Comparison of ENCODE assay signal across 15 mouse cellular contexts in the genomic region with DNA sequence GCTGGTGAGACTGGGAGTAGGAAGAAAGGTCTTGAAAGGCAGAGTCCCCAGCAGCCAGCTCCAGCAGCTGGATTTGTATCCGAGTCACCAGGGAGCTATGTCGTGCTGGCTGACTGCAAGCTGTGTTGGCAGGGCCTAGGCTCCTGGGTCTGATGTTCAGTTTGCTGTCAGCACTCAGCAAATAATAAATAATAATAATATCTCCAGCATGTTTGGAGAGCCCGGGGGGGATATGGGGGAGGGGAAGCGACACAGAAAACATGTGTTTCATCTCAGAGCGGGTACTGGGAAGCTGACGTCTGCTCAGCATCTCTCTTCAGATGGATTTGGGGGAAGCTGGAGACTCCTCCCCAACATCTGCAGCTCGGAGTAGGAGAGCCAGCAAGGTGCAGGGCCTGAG. TPM values are rescaled to one million over a fixed set of nuclear protein-coding genes. Genes with fewer than 3 reads are reported as not detected.
DNase-seq lines count a peak whose midpoint lies in the region; ATAC-seq lines count a peak whose summit lies in the region.
"Had no signal": no experiment of that assay in that cellular context is flagged by ENCODE, and none has a peak within 500 bp of the region (broad histone marks: within the 10 kb centered on the region; RNA-seq: fewer than 3 reads in every experiment).

No protein-coding gene starts in this region.

- peak; percentile 42; the same call in 1 of the 2 replicates for ATAC-seq in embryonic facial prominence, embryonic 14.5 days (ENCODE audit: low read depth)
- ATAC-seq in limb, embryonic 15.5 days (ENCODE audit: insufficient number of reproducible peaks, low FRiP score, low TSS enrichment, low read depth): peak; percentile 12; the same call in 1 of the 2 replicates
- ATAC-seq: CD4-positive, CD25-positive, alpha-beta regulatory T cell, adult 4 months; Patski had no signal

- no peak overlapping the region for H3K9ac ChIP-seq in embryonic facial prominence, embryonic 14.5 days (ENCODE audit: low read depth, low read length)
- H3K9ac ChIP-seq in limb, embryonic 15.5 days: no peak overlapping the region
- H3K9ac ChIP-seq: neural tube, embryonic 15.5 days had no signal

- no peaks in the 10 kb centered on the region for H3K36me3 ChIP-seq in embryonic facial prominence, embryonic 14.5 days (ENCODE audit: control insufficient read depth, insufficient read depth, low read length)
- no peaks in the 10 kb centered on the region for H3K36me3 ChIP-seq in limb, embryonic 15.5 days
- H3K36me3 ChIP-seq: neural tube, embryonic 15.5 days had no signal

- intact Hi-C loops in heart, postnatal 14 days (cut with DNase I): no loop called here
- intact Hi-C loops in left cerebral cortex, postnatal 10 days (cut with DNase I): no loop called here

- H3K27me3 ChIP-seq in embryonic facial prominence, embryonic 14.5 days (replicated peaks; ENCODE audit: control insufficient read depth, insufficient read depth, low read length): peaks cover 18% of the 10 kb centered on the region
- H3K27me3 ChIP-seq in limb, embryonic 15.5 days: peaks cover 82% of the 10 kb centered on the region
- H3K27me3 ChIP-seq: Patski had no signal

- WGBS in embryonic facial prominence, embryonic 14.5 days: 17% methylated on average over 7 of the region's 7 CpGs
- WGBS in limb, embryonic 15.5 days: 31% methylated on average over 7 of the region's 7 CpGs

- peaks cover 4% of the 10 kb centered on the region; the same call in 1 of the 2 replicates for H3K4me1 ChIP-seq in embryonic facial prominence, embryonic 14.5 days (ENCODE audit: control insufficient read depth, insufficient read depth, low read length)
- H3K4me1 ChIP-seq in limb, embryonic 15.5 days: peaks cover 27% of the 10 kb centered on the region

- DNase-seq in heart, postnatal 14 days: peak; percentile 35 to 48
- no peak for DNase-seq in heart, adult 8-10 months (ENCODE audit: low spot score)
- DNase-seq in 3T3-L1 (ENCODE audit: low read depth, low spot score): peak; percentile 34
- peak; percentile 76 for DNase-seq in embryonic facial prominence, embryonic 14.5 days (ENCODE audit: low spot score)
- DNase-seq in Muller cell, postnatal 12 days (ENCODE audit: inconsistent ontology term): no peak
- no peak for DNase-seq in left cerebral cortex, postnatal 10 days (ENCODE audit: extremely low spot score in 1 of 2, low spot score in 2 of 2)
- no peak for DNase-seq in layer of hippocampus, adult 9-10 months (ENCODE audit: low spot score)
- DNase-seq: adrenal gland, adult 8-10 months; midbrain, embryonic 14.5 days had no signal

- H3K9me3 ChIP-seq in embryonic facial prominence, embryonic 14.5 days (ENCODE audit: control insufficient read depth, low read length): no peaks in the 10 kb centered on the region
- no peaks in the 10 kb centered on the region for H3K9me3 ChIP-seq in limb, embryonic 15.5 days
- H3K9me3 ChIP-seq: neural tube, embryonic 15.5 days had no signal

- H3K27ac ChIP-seq in embryonic facial prominence, embryonic 14.5 days (replicated peaks; ENCODE audit: low read depth, low read length): no peak overlapping the region
- no peak overlapping the region for H3K27ac ChIP-seq in limb, embryonic 15.5 days
- H3K27ac ChIP-seq: neural tube, embryonic 15.5 days had no signal

- H3K4me3 ChIP-seq in embryonic facial prominence, embryonic 14.5 days (ENCODE audit: low read depth, low read length): no peak overlapping the region
- no peak overlapping the region for H3K4me3 ChIP-seq in limb, embryonic 15.5 days
- H3K4me3 ChIP-seq: neural tube, embryonic 15.5 days had no signal

- no peak overlapping the region for H3K4me2 ChIP-seq in embryonic facial prominence, embryonic 14.5 days (ENCODE audit: low read depth, low read length)
- H3K4me2 ChIP-seq in limb, embryonic 15.5 days: no peak overlapping the region
- H3K4me2 ChIP-seq: neural tube, embryonic 15.5 days had no signal

RNA-seq across cellular contexts. Expression of gene Pitx1, which starts 19.8 kb away (rescaled TPM):
- total RNA-seq in heart, postnatal 14 days (2021): not detected
- not detected for total RNA-seq in heart, adult 8-10 months (2022)
- 39.7 and 44.9 TPM in 2 replicates for polyA plus RNA-seq in embryonic facial prominence, embryonic 14.5 days (2014; fragmentation: Nextera tagmentation; extraction: Ambion mirVana)
- polyA plus RNA-seq in limb, embryonic 15.5 days (2015; fragmentation: Nextera tagmentation; extraction: Ambion mirVana): 22.6 and 37.5 TPM in 2 replicates
- not detected for total RNA-seq in left cerebral cortex, postnatal 10 days (2021)
- total RNA-seq: adrenal gland, adult 8-10 months; common myeloid progenitor, adult 5-6 weeks; left cerebral cortex, adult 8-10 months had no signal
- polyA plus RNA-seq: CD4-positive, CD25-positive, alpha-beta regulatory T cell, adult 4 months; neural tube, embryonic 15.5 days; Patski had no signal

Comparison
In these comparisons a context has a peak if more than half of its experiments do, and no peak if none do; other contexts are left out.
1. DNase-seq: peak in heart, postnatal 14 days (2 of 2), 3T3-L1 (single experiment) and embryonic facial prominence, embryonic 14.5 days (single experiment); none in heart, adult 8-10 months (single experiment), Muller cell, postnatal 12 days (single experiment), left cerebral cortex, postnatal 10 days (0 of 2) and layer of hippocampus, adult 9-10 months (single experiment).